Mouse (Mus musculus) lung, postnatal 4 days (tissue): Measurements from ENCODE around the gene Gm12794.
"Not testable (repeated sequence)": the region's sequence is repeated elsewhere in the genome, so short reads cannot be mapped to it uniquely, and the experiment has no call there.

Source experiments
- DNase-seq, 2 experiments: peaks; one replicate each; pipeline ENCODE4 v3.0.0; 2021

The Gm12794 gene

GRCm38 (mm10) chr4:101940107-101940506 is at the start of gene Gm12794:
TSS of gene Gm12794 (plus strand) at chr4:101940407.
- DNase-seq: not testable (repeated sequence)

GRCm38 (mm10) chr4:101893656-101894420 is 46.4 kb upstream of the Gm12794 start, which contains the start of gene C130073F10Rik:
TSS of gene C130073F10Rik (minus strand) at chr4:101893789.
- no peak for DNase-seq

DNA sequence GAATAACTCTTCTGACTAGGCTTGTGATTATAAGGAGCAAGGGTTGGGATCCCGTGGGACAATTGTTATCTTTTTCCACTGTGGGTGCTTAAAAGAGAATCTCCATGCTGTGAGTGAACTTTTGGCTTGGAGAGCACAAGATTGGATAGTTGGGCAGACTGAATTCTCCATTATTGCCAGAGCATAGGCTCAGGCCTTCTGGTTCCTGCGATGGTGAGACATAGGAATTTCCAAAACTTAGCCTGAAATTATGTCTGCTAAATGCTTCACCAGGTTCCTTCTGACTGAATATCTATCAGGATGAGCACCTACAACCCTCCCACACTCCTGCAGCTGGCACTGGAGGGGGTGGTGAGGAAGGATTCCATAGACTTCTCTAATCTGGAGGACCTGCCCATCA is 31.4 kb upstream of the Gm12794 start, which contains the start of gene Gm12800:
Gene Gm12800, plus strand, starts transcription at position 301 of the 400 bp plus-strand sequence.
- DNase-seq: not testable (repeated sequence)

DNA sequence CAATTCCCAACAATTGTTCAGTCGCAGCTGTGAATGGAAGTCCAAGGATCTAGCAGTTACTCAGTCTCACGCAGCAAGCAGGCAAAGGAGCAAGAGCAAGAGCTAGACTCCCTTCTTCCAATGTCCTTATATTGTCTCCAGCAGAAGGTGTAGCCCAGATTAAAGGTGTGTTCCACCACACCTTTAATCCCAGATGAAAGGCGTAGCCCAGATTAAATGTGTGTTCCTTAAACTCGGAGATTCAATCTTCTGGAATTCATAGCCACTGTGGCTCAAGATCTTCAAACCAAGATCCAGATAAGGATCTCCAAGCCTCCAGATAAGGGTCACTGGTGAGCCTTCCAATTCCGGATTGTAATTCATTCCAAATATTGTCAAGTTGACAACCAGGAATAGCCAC is 40.7 kb downstream of the Gm12794 start, which contains the start of gene Gm12790:
Gene Gm12790, minus strand, starts transcription at position 101 of the 400 bp plus-strand sequence.
- DNase-seq: not testable (repeated sequence)

- DNase-seq: no peak
These were observed 45.5 kb downstream of the Gm12794 start for GRCm38 (mm10) chr4:101985678-101986077.

- DNase-seq: not testable (repeated sequence)
These were observed 46.1 kb downstream of the Gm12794 start, which contains the start of gene Gm12789 for GRCm38 (mm10) chr4:101986326-101986725. TSS of gene Gm12789 (plus strand) at chr4:101986626.
